Mouse (Mus musculus) cerebellum, adult 11-12 months (tissue): ENCODE measurements at regions not wholly inside any gene's neighbourhood (a gene's known extent, or its start where the extent isn't known, plus 50 kb on each side); places are given as distances from the start of the nearest gene placed in this dataset.

Experiments
- DNase-seq: peaks from one replicate; pipeline ENCODE4 v3.0.0; 2022

GRCm38 (mm10) chr17:49149896-49150295 is 217.7 kb downstream of the Lrfn2 start:
- no peak for DNase-seq

- DNase-seq, result peak; percentile 31
Observed at GRCm38 (mm10) chr17:49150971-49151422, 218.8 kb downstream of the Lrfn2 start.

DNA sequence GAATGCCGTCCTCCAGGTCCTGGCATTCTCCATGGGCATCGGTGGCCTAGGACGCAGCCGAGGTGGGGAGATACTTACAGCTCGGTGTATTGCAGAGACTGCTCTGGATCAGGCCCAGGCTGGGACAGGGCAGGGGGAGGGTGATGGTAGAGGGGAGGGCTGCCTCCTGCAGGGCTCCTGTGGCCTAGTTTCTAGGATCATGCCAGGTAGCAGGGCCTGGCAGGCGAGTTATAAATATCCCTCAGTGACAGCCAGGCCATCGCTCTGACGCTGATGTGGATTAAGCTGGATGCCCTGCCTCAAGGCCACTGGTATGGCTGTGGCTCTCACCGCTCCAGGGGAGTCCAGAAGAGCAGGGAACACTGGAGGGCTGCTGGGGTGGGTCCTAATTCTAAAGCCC is 221.8 kb downstream of the Lrfn2 start:
- DNase-seq, result no peak

GRCm38 (mm10) chr17:49155001-49155515 is 222.9 kb downstream of the Lrfn2 start:
- no peak for DNase-seq

- no peak for DNase-seq
Observed at GRCm38 (mm10) chr17:49157586-49157985, 225.4 kb downstream of the Lrfn2 start.

DNA sequence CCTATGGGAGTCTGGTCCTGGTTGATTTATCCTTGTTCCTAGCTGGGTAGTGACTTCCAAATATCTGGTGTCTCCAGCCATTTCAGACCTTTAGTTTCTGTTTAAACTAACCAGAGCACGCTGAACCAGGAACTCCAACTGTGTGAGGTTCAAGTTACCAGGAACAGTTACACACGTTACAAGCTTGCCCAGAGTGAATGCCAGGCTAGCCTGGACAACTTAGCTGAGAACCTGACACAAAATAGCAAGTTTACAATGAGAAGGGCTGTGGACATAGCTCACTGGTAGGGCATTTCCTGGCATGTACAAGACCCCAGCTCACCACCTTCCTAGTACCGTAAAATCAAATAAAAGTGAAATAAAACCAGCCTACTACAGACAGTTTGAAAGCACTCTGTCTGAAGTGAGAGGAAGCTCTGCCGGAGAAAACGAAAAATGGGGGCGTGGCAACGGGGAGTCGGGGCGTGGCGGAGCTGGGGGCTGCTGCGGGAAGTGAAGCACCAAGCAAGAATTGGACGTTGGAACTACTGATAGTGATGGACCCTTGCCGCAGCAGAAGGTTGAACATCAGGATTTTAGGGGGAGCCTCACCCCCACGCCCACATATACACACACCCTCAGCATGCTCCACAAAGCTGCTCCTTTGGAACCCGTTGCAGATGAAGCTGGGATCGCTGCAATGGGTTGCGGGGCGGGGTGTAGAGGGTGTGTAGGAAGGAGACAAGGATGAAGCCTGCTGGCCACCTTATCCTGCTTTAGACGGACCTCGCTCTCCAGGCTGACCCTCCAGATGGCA is 239.3 kb downstream of the Lrfn2 start:
- no peak for DNase-seq

DNA sequence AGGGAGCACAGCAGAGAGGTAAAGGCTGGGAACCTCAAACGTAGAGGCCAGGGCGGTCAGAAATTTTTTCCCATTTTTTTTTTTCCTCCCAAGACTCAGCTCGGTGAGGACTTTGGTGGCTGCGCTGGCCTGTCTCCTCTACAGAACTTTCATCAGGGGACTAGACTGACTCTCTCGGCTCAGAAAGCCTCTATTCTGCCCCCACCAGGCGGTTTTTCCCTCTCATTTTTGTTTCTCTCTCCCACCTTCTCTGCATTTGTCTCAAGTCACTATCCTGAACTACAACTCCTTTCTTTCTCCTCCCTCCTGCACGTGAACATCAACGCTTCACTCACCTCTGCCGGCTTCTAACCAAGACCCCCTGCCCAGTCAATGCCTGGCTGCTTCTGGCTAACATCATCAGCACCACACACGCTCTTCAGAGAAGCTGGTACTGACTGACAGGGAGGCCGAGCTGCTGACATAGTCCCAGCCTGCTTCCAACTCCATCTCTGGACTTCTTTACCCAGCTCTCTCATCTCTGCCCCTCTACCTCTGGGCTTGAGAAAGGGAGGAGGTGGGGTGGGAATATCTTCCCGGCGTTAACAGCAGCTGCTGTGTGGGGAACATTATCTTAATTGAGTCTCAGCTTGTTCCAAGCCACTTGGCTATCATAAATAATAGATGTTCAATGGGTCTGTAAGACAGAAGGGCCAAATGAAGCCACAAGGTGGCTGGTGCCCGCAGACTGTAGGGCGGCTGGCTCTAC is 240.0 kb downstream of the Lrfn2 start:
- DNase-seq, result no peak

DNA sequence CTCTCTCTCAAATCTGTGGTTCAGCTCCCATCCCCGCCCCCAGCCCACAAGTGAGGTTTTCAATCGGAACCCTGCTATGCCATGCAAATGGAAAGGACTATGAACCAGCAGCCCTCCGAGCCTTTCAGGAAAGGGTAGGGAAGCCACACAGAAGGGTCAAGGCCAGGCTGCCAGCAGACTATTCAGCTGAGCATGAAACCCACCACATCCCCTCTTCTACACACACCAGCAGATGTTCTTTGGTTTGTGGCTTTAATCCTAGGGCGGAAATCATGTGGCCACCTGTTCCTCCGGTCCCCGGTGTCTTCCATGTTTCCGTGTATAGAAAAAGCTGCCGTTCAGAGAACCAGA is 240.6 kb downstream of the Lrfn2 start:
- no peak for DNase-seq

DNA sequence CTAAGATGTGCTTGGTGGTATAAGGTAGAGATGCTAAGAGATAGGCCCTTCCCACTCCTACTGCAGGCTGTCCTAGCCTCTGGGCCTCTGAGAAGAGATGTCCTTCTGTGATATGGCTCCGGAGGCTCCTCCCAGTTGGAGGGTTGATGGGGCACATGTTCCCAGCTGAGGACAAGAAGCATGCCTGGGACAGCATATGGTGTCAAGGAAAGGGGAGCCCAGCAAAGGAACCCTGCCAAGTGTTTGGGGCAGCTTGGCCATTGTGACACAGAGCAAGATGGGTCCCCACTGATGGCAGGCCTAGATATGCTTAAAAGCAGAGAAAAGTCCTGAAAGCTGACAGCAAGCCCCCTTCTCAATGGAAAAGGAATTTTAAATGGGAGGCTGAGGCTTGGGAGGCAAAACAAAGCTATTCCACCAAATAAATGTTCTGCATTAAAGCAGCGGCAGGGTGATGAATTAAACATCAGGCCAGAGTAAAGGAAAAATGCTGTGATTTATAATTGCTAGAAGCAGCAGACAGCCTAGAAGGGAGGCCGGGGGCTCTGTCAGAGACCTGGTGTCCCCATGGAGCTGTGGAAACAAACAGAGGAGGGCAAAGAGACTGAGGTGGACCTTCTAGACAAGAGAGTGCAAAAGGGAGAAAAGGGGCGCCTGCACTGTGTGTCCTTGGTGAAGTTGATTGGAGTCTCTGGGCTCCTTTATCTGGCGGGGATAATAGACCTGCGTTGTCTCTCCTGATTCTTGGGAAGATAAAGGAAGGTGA is 246.0 kb downstream of the Lrfn2 start:
- no peak for DNase-seq

GRCm38 (mm10) chr17:49182485-49182884 is 245.7 kb upstream of the Mocs1 start:
- DNase-seq, result no peak

DNA sequence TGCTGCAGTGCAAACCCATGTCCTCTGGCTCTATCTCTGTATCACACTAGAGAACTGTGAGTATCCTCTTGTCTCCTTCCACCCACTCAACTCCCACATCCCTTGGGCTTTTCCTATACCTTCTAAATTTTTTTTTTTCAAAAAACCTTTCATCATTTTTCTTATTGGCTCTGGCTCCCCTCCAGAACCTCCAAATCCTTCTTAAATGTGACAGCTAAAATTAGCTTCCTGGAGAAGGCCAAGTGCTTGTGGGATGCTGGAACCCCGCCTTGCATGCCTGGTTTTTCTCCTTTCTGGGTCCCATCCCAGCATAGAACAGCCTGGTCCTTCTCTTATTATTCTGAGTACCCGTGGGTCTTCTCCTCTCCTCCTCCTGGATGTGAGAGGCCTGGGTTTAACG is 244.2 kb upstream of the Mocs1 start:
- no peak for DNase-seq

- DNase-seq, result no peak
Observed at GRCm38 (mm10) chr17:49185052-49185612, 243.0 kb upstream of the Mocs1 start.

- no peak for DNase-seq
Observed at GRCm38 (mm10) chr17:49189765-49190164, 238.4 kb upstream of the Mocs1 start.

GRCm38 (mm10) chr17:49190337-49190736 is 237.8 kb upstream of the Mocs1 start:
- peak; percentile 88 for DNase-seq

DNA sequence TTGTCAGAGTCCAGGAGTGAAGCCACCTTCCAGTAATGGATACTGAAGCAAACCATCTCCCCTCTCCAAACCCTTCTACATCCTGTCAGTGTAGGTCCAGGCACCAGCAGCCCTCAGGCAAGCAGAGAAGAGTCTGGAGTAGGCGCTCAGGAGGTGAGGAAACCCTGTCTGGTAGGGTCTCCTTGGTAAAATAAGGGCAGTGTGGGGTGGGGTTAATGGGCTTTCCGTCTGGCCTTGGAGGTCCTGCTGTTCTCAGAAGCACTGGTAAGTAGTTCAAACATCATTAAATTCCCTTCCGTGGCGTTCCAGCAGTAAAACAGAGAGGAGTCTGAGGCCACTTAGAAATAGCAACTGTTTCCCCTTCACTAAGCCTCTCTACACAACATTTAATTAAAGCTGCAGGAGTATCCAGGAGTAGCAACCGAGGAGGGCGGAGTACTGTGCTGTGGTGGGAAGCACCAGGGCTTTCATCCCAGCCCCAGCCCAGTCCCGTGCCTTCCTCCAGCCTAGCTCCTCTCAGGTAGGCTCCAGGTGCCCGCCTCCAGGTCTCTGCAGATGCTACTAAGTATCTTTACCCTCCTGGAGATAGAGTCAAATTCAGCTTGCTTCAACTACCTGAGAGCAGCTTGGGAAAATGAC is 232.0 kb upstream of the Mocs1 start:
- DNase-seq, result no peak

GRCm38 (mm10) chr17:49201495-49201894 is 226.7 kb upstream of the Mocs1 start:
- peak; percentile 97 for DNase-seq

DNA sequence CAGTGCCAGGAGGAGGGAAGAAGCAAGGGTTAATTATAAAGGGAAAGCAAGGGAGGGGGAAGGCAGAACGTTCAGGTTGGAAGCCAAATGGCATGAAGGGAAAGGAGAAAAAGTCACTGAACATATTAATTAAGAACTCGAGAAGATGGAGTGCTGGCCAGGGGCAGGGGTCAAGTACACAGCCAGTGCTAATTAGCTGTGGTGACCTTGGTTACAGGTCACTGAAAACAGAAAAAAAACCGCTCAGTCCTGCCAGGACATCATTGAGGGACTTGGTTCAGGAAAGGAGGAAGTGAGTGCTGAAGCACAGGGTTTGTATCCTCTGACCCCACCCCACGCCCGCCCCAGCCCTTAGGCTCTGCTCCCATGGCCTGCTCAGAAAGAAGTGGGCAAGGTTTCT is 223.1 kb upstream of the Mocs1 start:
- DNase-seq, result no peak

GRCm38 (mm10) chr17:49205564-49205963 is 222.6 kb upstream of the Mocs1 start:
- DNase-seq, result no peak

- no peak for DNase-seq
Observed at GRCm38 (mm10) chr17:49206708-49207107, 221.5 kb upstream of the Mocs1 start.

GRCm38 (mm10) chr17:49208315-49208820 is 219.8 kb upstream of the Mocs1 start:
- DNase-seq, result no peak

DNA sequence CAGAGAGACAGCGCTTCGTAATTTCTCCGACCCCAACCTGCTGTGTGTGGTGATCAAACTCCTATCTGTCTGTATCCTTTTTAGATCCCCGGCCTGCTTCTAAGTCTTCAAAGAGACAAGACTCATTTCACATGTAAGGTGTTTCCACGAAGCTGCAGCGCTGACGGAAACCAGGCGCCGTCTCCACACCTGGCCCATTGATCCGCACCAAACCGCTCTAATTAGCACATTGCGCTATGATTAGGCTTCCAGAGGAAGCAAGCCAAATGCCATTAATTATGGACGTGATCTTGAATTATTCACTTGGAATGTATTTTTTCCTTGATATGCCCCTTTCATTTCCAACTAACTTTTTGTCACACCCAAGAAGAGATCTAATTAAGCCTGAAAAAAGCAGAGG is 215.2 kb upstream of the Mocs1 start:
- no peak for DNase-seq

DNA sequence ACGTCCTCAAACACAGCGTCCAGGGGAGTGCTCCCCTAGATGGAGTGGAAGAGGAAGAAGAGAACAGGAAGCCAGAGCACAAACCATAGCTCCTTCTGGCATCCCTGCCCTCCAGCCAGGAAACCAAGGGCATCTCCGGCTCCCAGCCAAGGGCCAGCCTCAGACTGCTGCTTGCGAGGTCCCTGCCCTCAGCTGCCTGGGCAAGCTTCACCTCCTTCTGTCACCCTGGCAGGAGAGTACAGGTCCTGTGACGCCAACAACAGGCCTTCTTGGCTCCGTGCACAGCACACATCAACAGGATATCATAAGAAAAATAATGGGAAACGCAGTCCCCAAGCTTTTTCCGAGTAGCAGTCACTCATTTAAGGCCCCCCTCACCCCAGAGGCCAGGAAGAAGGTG is 212.9 kb upstream of the Mocs1 start:
- DNase-seq, result peak; percentile 93
